Mouse (Mus musculus) kidney, adult 2 months (tissue): Measurements from ENCODE around the gene Eps15. TPM values are rescaled to one million over a fixed set of nuclear protein-coding genes. Genes with fewer than 3 reads are reported as not detected.
A peak's percentile ranks its signal among the peaks of the same experiment; 100 is the strongest.

Experiments used
- DNase-seq: peaks from one replicate; pipeline ENCODE4 v3.0.0; 2021
- H3K27ac ChIP-seq: fragments of 200-500 bp; 2 replicates; pipeline ENCODE4 v1.5.1; 2012; ENCODE audit warnings: low read depth, low read length, control low read depth, inconsistent platforms; ENCODE audit not compliant: insufficient read depth
- H3K27me3 ChIP-seq: fragments of 200-500 bp; replicated peaks from 2 replicates; pipeline ENCODE4 v1.6.1; 2012; ENCODE audit warnings: mild to moderate bottlenecking, moderate library complexity, low read length, inconsistent platforms; ENCODE audit not compliant: control insufficient read depth, insufficient read depth
- H3K36me3 ChIP-seq: fragments of 200-500 bp; 2 replicates; pipeline ENCODE4 v1.6.1; 2012; ENCODE audit warnings: mild to moderate bottlenecking, moderate library complexity, low read length, inconsistent platforms; ENCODE audit not compliant: control insufficient read depth, insufficient read depth
- H3K4me1 ChIP-seq: fragments of 200-500 bp; 2 replicates; pipeline ENCODE4 v1.6.1; 2011; ENCODE audit warnings: low read length; ENCODE audit not compliant: control insufficient read depth, insufficient read depth
- H3K4me3 ChIP-seq: fragments of 200-500 bp; 2 replicates; pipeline ENCODE4 v1.5.1; 2011; ENCODE audit warnings: mild to moderate bottlenecking, low read depth, low read length, control low read depth; ENCODE audit not compliant: insufficient read depth
- CTCF ChIP-seq: fragments of 200-500 bp; conservative IDR thresholded peaks from 2 replicates; pipeline ENCODE4 v1.5.1; 2011; ENCODE audit warnings: low read depth, mild to moderate bottlenecking, control low read depth, low read length, moderate library complexity, mixed read lengths; ENCODE audit not compliant: insufficient read depth, insufficient read length
- POLR2A ChIP-seq: fragments of 200-500 bp; IDR thresholded peaks from one replicate; pipeline ENCODE4 v1.6.1; 2011; ENCODE audit warnings: low read depth, low read length, control low read depth
- WGBS: fragments of 180-500 bp; shearing (Covaris S2); methylation state at CpG from one replicate; pipeline ENCODE4 v1.1.7; 2018; 5-methylcytosine and 5-hydroxymethylcytosine counted together
- polyA plus RNA-seq: library from polyadenylated mRNA; depleted of rRNA; stranded (reverse); fragments of >200 nt; gene quantifications from 2 replicates; pipeline ENCODE4 v1.2.3, GENCODE M21; 2012

Eps15 gene
- polyA plus RNA-seq, 1 experiment, result 19.3 TPM

- Histone ChIP-seq H3K4me1 (peaks cover 3% of the 10 kb centered on the region; the same call in 1 of the 2 replicates), H3K27me3 (no peaks in the 10 kb centered on the region), H3K4me3 (no peak overlapping the region), H3K27ac (no peak overlapping the region), H3K36me3 (no peaks in the 10 kb centered on the region)
- WGBS, result 72% methylated on average over 3 of the region's 3 CpGs
- DNase-seq, result no peak
- TF ChIP-seq CTCF (no peak), POLR2A (no peak)
These were observed 11.2 kb upstream of the Eps15 start for GRCm38 (mm10) chr4:109268903-109269302.

GRCm38 (mm10) chr4:109271803-109272202 is 8.3 kb upstream of the Eps15 start:
- H3K27ac ChIP-seq, result no peak overlapping the region
- no peaks in the 10 kb centered on the region for H3K36me3 ChIP-seq
- H3K4me3 ChIP-seq, result no peak overlapping the region
- H3K27me3 ChIP-seq, result no peaks in the 10 kb centered on the region
- TF ChIP-seq CTCF (no peak), POLR2A (no peak)
- no peak for DNase-seq
- H3K4me1 ChIP-seq, result peaks cover 3% of the 10 kb centered on the region; the same call in 1 of the 2 replicates
- 95% methylated on average over 4 of the region's 4 CpGs for WGBS

GRCm38 (mm10) chr4:109273586-109274240 is 6.4 kb upstream of the Eps15 start:
- H3K27ac ChIP-seq, result no peak overlapping the region
- H3K4me1 ChIP-seq, result no peaks in the 10 kb centered on the region
- no peaks in the 10 kb centered on the region for H3K27me3 ChIP-seq
- H3K36me3 ChIP-seq, result no peaks in the 10 kb centered on the region
- H3K4me3 ChIP-seq, result no peak overlapping the region
- 92% methylated on average over 2 of the region's 2 CpGs for WGBS
- no peak for TF ChIP-seq CTCF
- no peak for TF ChIP-seq POLR2A
- no peak for DNase-seq

- TF ChIP-seq POLR2A (no peak), CTCF (no peak)
- DNase-seq, result no peak
- H3K4me1 ChIP-seq, result peaks cover 10% of the 10 kb centered on the region; the same call in 1 of the 2 replicates
- H3K4me3 ChIP-seq, result peak overlapping the region; percentile 94
- whole genome bisulfite sequencing, result 1% methylated on average over 70 of the region's 85 CpGs
- H3K27me3 ChIP-seq, result no peaks in the 10 kb centered on the region
- peak overlapping the region; percentile 51 for H3K27ac ChIP-seq
- H3K36me3 ChIP-seq, result no peaks in the 10 kb centered on the region
These were observed 542 bp downstream of the Eps15 start for GRCm38 (mm10) chr4:109280459-109281160.

- no peak for DNase-seq
- WGBS, result 14% methylated on average over 4 of the region's 4 CpGs
- H3K4me1 ChIP-seq, result peaks cover 10% of the 10 kb centered on the region; the same call in 1 of the 2 replicates
- no peak overlapping the region for H3K27ac ChIP-seq
- H3K27me3 ChIP-seq, result no peaks in the 10 kb centered on the region
- H3K36me3 ChIP-seq, result no peaks in the 10 kb centered on the region
- TF ChIP-seq CTCF, result no peak
- TF ChIP-seq POLR2A, result no peak
- peak overlapping the region; percentile 94 for H3K4me3 ChIP-seq
These were observed 1.1 kb downstream of the Eps15 start for GRCm38 (mm10) chr4:109281161-109281560.

- H3K36me3 ChIP-seq, result no peaks in the 10 kb centered on the region
- no peaks in the 10 kb centered on the region for H3K27me3 ChIP-seq
- no peak overlapping the region for H3K27ac ChIP-seq
- H3K4me1 ChIP-seq, result peaks cover 10% of the 10 kb centered on the region; the same call in 1 of the 2 replicates
- 89% methylated on average over 1 of the region's 1 CpGs for WGBS
- H3K4me3 ChIP-seq, result no peak overlapping the region
- TF ChIP-seq CTCF (no peak), POLR2A (no peak)
- no peak for DNase-seq
These were observed 1.9 kb downstream of the Eps15 start for GRCm38 (mm10) chr4:109281946-109282345.

GRCm38 (mm10) chr4:109294629-109295028 is 14.6 kb downstream of the Eps15 start:
- no peaks in the 10 kb centered on the region; the same call in 1 of the 2 replicates for H3K36me3 ChIP-seq
- H3K4me3 ChIP-seq, result no peak overlapping the region
- DNase-seq, result no peak
- 0 out of 2 replicates have a peak, but pooled peaks cover 2% of the 10 kb centered on the region for H3K4me1 ChIP-seq
- no peak overlapping the region for H3K27ac ChIP-seq
- H3K27me3 ChIP-seq, result no peaks in the 10 kb centered on the region
- no peak for TF ChIP-seq CTCF
